Mouse (Mus musculus): Measurements from ENCODE around the gene Rmnd1.

The Rmnd1 gene

DNA sequence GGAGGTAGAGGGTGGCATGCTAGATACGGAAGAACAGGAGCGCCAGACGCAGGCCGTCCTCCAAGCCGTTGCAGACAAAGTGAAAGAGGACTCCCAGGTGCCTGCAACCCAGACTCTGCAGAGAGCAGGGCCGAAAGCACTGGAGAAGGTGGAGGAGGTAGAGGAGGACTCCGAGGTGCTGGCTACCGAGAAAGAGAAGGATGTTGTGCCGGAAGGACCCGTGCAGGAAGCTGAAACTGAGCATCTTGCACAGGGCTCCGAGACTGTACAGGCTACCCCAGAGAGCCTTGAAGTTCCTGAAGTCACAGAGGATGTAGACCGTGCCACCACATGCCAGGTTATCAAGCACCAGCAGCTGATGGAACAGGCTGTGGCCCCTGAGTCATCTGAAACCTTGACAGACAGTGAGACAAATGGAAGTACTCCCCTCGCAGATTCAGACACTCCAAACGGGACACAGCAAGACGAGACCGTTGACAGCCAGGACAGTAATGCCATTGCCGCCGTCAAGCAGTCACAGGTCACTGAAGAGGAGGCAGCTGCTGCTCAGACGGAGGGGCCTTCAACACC is 76.2 kb downstream of the Rmnd1 start:
- CTCF ChIA-PET = interaction anchor here (0.8 kb wide), 1 partner anchor 10 kb away, joined by 4 read pairs; no protein-coding TSS in a partner anchor

DNA sequence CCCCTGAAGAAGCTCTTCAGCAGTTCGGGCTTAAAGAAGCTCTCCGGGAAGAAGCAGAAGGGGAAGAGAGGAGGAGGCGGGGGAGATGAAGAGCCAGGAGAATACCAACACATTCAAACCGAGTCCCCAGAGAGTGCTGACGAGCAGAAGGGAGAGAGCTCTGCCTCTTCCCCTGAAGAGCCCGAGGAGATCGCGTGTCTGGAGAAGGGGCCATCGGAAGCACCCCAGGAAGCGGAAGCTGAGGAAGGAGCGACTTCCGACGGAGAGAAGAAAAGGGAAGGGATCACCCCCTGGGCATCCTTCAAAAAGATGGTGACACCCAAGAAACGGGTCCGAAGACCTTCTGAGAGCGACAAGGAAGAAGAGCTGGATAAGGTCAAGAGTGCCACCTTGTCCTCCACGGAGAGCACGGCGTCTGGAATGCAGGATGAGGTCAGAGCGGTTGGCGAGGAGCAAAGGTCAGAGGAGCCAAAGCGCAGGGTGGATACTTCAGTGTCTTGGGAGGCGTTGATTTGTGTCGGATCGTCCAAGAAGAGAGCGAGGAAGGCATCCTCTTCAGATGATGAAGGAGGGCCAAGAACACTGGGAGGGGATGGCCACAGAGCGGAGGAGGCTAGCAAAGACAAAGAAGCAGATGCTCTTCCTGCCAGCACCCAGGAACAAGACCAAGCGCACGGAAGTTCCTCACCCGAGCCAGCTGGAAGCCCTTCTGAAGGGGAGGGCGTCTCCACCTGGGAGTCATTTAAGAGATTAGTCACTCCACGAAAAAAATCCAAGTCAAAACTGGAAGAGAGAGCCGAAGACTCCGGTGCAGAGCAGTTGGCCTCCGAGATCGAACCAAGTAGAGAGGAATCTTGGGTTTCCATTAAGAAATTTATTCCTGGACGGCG is 77.6 kb downstream of the Rmnd1 start:
- CTCF ChIA-PET = interaction anchor here (0.5 kb wide), 1 partner anchor 15 kb away, joined by 3 read pairs; no protein-coding TSS in a partner anchor
